Mouse (Mus musculus) layer of hippocampus, postnatal 25 days (tissue): ENCODE results near the gene Csk. TPM values are rescaled to one million over a fixed set of nuclear protein-coding genes. Genes with fewer than 3 reads are reported as not detected.
A peak's percentile ranks its signal among the peaks of the same experiment; 100 is the strongest.

ENCODE experiments used
- DNase-seq, 2 experiments: peaks; one replicate each; pipeline ENCODE4 v3.0.0; 2022; ENCODE audit warnings: mixed read lengths in 2 of 2, low spot score in 1 of 2; ENCODE audit errors: extremely low spot score in 1 of 2
- total RNA-seq, 2 experiments: library from RNA; stranded (reverse); gene quantifications; 2 replicates each; pipeline ENCODE4 v1.2.3; 2021

Gene Csk
- total RNA-seq = 10 to 100 TPM; 37.5 to 37.9 TPM

DNA sequence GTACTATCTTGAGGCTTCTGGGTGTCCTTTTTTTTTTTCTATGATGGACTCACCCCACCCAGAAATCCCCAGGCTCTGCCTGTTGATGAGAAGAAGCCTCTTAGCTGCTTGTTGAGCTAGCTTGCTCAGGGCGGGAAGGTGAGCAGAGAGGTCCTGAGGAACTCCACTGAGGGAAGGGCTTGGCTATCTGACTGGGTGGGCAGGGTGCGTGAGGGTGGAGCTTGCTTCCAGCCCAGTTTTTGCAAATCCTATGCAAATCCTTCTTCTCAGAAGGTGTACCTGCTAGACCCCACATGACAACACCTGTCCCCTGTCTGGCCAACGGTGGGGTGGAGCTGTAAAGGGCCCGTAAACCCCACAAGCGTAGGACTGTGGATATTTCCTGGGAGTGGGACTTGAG is at the start of gene Csk:
TSS of gene Csk (minus strand) at position 349 of the 400 bp plus-strand sequence.
- no peak for DNase-seq

DNA sequence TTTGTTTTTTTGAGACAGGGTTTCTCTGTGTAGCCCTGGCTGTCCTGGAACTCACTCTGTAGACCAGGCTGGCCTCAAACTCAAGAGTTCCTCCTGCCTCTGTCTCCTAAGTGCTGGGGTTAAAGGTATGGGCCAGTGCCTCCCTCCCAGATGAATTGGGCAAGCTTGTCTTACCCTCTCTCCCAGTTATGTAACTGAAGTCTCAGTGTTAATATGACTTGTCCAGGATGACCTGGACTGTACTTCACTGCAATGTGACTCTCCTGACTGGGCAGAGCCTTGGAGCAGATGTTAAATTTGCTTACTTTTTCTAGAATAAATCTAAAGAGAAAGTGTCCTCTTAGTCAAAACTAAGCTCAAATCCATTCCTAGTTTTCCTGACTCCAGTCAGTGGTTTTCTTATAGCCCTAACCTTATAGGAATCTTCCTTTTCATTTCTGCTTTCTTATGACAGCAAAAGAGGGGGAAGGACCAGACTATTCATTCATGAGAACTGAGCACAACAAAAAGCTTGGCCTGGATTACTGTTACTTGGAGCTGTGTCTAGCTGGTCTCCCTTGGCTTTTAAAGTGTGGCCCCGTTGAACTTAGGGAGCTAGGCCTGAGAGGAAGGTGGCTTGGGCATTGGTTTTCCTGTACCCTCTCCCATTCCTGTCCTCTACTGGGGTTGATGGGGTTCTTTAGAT is 45.2 kb upstream of the Csk start:
- no peak for DNase-seq

DNA sequence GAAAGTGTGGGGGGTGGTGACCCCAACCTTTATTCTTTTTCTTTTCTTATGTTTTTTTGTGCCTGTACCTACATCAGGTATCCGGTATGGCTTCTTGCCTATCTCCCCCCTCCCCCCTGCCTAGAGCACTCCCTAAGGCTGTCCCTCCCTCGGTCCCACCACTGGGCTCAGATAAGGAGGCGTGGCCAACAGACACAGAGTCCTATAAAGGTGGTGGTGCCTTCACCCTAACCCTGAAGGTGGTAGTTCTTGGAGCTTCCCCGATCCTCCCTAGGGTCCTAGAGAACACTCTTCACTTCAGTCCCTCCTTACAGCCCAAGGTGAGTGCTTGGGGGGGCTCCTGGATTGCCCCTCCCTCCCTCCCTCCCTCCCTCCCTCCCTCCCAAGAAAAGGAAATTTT is 43.9 kb upstream of the Csk start:
- DNase-seq = no peak

DNA sequence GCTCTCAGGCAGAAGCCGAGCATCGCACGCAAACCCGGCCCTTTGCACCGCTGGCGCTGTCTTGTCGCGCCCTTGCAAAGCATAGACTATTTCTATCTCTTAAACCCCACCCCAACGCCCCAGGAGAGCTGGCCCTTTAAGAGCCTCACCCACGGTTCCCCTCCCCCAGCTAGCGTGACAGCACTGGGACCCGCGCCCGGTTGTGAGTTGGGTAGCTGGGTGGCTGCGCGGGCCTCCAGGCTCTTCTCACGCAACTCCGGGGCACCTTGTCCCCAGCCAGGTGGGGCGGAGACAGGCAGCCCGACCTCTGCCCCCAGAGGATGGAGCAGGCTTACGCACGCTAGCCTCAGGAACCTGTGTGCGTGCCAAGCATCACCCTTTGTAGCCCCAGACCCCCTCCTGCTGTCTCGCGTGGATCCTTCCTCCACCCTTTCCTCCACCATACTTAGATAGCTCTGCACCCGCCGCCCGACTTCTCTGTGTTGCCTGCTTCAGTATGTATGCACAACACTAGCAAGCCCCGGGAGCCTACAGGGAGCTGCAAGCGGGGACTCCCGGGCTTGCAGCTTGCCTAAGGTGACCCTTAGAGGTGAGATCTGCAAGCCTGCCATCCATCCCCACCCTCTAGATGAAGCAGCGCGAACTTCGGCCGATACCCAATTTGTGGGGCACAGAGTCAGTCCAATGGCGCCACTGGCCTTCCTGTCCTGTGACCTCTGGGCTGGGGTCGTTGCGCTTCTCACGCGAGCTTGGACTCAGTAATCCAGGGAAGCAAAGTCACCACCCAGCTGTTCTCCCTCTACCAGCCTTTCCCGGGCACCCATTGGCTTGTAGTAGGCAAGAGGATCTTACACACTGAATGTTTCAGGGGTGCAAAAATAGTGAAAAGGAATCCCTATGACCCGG is 43.2 kb upstream of the Csk start:
- peak; percentile 69 to 71 for DNase-seq

DNA sequence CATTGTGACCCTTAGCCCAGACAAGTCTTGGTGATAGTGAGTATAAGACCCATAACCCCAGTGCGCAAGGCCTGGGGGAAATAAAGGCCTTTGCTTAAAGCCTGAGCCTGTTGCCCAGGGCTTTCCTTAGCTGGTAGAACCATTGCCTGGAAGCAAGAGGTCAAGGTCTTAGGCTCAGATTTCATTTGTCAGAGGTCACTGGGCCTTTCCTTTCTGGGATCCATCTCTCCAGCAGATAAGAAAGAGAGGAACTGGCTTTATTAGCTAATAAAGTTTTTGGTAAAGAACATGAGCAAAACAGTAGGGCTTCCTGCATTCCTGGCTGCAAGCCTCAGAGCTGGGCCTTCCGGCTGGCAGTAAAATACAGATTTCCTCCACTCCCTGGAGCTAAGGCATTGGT is 40.7 kb upstream of the Csk start:
- no peak for DNase-seq

DNA sequence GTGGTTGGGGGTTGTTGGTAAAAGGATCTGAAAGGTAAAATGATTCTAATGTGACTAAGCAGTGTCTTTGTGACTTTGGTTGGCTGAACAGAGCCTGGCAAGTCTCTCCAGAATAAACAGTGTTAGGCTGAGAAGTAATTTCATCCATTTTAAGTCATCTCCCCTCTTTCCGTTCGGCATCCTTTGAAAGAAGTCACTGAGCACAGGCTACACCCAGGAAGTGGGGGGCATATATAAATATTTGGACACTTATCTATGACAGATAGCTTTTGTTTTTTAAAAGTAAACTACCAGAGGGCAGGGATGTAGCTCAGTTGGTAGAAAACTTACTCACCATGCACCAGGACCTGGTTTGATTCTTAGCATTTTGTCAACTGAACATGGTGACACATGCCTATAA is 35.2 kb upstream of the Csk start:
- no peak for DNase-seq

DNA sequence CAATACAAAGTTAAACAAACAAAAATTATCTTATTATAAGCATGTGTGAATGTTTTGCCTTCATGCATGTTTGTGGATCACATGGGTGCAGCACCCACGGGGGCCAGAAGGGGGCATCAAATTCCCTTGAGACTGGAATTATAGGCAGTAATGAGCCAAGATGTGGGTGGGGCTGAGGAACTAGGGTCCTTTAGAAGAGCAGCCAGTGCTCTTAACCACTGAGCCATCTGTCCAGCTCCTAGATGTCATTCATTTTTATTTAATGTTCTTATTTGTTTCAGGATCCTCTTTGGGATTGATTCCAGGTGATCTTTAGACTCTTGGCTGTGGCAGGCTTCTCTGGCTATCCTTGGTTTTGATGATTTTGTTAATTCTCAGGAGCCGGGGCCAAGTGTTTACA is 34.7 kb upstream of the Csk start:
- no peak for DNase-seq

DNA sequence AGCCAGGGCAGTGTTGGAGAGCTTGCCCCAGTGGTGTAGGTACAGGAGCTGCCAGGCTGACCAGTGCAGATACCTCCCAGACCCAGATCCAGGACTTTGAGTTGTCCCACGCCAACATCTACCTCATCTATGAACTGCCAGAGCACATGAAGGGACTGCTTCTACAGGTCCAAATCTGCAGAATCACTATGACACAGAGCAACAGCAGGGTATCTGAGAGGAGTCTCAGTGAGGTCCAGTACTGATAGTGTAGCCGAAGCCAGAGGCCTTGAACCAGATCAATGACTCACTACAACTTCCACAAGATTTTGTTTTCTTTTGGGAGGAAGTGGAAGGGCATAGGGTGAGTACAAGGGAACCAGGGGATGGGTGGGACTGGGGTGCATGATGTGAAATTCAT is 34.3 kb upstream of the Csk start, which contains the start of gene Cyp1a1:
TSS of gene Cyp1a1 (plus strand) at position 178 of the 400 bp plus-strand sequence.
- DNase-seq = no peak

DNA sequence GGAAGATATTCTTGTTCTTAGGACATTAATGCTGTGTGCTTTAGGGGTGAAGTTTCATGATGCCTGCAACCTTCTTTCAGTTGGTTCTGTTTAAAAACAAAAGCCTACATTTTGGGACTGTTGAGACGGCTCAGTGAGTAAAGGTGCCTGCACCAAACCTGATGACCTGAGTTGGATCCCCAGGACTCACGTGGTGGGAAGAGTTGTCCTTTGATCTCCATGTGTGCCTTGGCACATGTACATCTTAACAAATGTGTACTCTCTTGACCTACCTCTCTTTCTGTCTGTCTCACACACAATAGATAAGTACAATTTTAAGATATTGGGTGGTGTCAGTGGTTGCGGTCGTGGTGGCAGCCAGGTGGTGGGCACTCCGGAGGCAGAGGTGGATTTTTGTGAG is 32.6 kb upstream of the Csk start:
- no peak for DNase-seq

DNA sequence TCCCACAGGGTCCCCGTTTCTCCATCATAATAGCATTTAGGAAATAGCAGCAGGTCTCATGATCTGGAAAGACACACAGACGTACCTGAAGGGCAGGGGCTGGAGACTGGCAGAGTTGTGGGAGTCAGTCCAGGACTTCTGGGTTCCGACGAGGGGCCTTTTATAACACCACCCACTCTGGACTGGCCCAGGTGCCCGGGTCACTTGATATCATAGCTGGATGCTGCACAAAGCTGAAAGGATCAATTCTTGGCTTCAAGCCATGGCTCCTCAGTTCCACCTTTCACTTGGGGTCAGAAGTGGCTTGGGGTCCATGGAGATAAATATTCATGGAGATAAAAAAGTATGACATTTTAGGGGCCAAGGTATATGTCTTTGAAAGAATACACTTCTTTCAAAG is 30.1 kb upstream of the Csk start, which contains the start of gene Cyp1a2:
TSS of gene Cyp1a2 (minus strand) at position 184 of the 400 bp plus-strand sequence.
- no peak for DNase-seq

DNA sequence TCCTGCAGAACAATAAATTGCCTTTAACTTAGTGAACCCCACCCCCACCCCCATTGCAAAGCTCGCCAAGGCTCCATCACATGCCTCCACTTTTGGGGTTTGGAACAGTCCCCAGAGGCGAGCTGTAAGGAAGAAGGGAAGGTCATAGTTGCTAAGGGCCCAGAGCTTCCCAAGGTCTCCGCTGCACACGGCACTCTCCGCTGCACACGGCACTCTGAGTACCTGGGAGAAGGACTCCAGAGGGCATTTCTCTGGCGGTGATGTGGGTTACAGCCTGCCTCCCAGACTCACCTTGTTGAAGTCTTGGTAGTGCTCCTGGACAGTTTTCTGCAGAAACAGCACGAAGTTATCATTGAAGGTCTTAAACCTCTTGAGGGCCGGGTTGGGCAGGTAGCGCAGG is 28.0 kb upstream of the Csk start:
- no peak for DNase-seq

DNA sequence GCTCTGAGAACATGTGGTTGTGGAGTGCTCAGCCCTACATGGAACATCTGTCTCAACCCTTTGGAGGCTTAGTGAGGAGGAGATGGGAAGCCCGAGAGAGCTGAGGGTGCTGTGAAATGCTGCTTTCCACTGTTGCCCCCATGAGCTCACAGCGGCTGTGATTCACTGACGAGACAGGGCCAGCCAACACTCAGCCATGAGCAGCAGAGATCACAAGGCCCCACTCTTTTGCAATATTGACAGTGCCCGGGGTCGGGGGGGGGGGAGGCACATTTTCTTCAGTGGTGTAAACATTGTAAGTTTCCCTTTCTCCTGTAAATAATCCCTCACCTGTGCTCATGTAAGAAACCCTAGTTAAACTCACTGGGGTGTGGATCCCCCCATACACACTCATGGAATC is 18.1 kb upstream of the Csk start:
- no peak for DNase-seq

DNA sequence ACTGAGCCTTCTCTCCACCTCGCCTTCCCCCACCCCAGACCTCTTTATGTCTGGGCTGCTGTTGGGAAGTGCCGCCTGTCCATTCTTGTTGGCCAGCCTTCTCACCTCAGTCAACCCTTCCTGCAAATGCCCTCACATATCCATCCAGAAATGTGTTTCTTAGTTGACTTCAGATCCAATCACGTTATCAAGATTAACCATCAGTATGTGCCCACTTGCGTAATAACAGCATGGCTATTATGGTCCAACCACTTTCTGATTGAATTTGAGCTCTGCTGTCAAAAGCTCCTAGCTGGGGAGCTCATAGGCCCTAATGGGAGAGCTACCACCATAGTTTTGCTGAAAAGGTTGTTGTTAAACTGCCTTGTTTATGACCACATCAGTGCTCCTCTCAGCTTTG is 17.6 kb upstream of the Csk start:
- no peak for DNase-seq

DNA sequence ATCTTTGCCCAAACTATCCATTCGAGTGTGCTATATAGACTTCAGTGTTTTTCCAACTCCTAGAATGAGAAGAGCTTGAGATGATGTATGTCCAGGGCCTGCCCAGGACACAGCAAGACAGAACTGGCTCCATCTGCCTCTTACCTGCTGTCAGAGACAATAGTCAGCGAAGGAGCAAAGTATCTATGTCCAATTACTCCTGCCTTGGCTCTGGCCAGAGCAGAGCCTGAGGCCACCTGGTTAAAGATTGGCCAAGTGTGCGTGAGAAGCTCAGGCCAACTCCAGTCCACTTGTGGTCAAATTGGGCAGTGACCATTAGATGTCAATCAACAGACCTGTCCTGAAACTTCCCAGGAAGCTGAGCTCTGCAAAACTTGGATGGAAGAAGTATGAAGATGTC is 16.1 kb upstream of the Csk start:
- no peak for DNase-seq

DNA sequence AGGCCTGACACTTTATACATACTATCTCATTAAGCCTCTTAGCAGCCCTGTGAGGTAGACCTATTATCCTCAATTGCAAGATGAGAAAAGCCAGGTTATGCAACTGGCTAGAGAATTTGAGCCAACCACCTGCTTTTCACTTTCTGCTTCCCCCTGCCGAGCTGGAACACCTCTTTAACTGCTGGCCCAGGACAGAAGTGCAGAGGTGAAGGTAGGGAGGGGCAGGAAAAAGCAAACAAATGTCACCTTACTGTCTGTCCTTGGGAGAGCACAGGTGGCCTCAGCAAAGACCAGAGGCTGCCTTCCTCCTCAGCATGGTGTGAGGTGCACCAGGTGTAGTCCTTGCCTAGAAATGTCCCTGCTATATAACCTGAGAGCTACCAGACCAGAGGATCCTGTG is 14.8 kb upstream of the Csk start:
- no peak for DNase-seq

DNA sequence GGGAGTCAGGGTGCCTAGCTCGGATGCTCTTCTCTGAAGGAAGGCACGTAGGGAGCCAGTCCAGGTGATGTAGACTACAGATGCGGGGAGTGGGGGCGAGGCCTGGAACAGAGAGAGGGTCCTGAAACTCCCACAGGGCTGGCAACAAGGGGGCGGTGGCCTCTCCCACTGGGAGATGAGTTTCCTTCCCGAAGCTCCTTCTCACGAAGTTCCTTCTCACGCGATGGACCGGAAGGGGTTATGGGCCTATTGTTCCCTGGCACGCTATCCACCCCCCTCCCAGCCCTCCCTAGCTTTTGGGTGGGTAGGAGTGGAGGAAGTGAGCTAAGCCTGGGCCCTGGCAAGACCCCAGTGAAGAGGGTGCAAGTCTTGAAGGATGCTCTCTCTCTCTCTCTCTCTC is 14.4 kb upstream of the Csk start:
- DNase-seq = no peak

DNA sequence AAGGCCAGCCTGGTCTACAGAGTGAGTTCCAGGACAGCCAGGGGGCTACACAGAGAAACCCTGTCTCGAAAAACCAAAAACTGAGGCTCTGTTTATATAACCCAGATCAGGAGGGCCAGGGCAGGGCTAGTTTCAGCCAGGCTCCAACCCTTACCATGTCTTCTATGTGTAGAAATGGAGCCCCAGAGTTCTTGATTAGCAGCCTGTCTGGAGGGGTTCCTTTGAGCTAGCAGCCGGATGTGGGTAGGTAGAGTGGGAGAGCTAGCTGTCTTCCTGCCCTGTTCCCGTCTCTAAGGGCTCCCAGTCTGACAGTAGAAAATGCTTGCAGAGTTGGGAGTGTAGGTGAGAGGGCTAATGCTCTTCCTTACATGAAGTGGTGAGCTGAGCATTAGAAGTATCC is 13.7 kb upstream of the Csk start:
- DNase-seq = no peak

DNA sequence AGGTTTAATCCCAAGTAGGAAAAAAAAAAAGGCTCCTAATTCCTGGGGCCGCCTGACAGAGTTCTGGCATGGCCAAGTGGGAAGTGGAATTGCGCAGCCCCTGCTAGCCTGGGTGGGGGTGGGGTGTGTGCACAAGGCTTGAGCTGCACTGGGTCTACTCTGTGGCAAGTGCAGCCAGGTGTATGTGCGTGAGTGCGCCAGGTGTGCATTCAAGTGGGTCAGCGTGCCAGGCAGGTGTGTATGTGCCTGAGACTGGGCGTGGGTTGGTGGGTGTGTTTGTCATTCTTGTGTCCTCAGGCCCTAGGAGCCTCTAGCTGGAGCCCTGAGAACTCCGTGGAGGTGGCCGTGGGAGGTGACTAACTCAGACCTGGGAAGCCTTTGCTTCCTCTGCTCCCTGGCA is 13.1 kb upstream of the Csk start:
- no peak for DNase-seq

DNA sequence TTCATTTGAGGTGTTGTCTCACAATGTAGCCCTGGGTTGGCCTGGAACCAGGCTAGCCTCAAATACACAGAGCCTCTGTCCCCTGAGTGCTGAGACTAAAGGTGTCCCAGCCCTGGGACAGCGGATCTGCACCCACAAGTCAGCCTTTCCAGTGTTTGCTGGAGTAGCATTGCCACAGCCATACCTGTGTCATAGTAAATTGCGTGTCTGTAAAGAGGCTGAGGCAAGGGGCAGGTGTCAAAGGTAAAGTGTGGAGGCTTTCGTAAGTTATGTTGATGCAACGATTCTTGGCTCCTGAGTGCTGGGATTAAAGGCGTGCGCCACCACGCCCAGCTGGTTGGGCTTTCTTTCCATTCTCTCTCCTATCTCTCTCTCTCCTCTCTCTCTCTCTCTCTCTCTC is 11.2 kb upstream of the Csk start:
- DNase-seq = no peak

DNA sequence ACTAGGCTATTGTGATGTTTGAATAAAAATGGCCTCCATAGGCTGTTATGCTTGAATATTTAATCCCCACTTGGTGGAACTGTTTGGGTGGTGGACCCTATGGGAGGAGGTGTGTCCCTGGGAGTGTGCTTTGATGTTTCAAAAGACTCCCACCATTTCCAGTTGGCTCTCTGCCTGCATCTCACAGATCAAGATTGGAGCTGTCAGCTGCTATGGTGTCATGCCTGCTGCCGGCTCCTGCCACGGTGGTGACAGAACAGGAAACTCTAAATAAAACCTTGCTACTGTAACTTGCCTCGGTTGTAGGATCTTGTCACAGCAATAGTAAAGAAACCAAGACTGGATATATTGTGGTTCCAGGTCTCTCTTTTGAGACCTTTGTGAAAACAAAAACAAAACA is 8.1 kb upstream of the Csk start:
- DNase-seq = no peak

DNA sequence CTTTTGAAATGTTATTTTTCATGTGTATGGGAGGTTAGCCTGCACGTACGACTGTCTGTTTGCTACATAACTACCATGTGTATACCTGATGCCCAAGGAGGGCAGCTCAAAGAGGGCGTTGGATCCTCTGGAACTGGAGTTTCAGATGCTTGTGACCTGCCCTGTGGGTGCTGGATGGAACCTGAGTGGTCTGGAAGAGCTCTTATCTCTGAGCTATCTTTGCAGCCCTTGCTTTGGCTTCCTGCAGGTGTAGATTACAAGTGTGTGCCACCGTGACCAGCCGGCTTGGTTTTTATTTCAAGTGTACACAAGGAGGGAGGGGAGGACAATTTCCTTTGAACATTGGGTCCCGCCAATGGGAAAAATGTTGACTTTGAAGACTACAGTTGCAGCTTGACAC is 7.1 kb upstream of the Csk start:
- DNase-seq = no peak

DNA sequence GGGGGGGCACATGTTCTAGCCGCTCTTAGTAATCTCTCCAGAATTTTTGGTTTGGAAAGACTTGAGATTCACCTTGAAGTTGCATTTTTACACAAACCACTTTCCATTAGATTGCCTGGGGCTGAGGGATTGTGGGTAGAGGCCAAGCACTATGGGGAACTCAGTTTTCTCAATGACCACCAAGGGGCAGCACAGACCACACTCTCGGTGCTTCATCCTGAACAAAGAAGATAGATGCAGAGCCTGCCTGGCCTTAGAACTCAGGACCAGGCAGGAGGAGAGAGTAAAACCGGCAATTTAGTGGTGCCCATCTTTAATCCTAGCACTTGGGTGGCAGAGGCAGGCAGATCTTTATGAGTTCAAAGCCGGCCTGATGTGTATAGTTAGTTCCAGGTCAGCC is 6.3 kb upstream of the Csk start:
- DNase-seq = peak in 1 of 2 experiments; percentile 76
